Mouse (Mus musculus) heart, embryonic 10.5 days (tissue): ENCODE results near the gene Sfxn1. TPM values are rescaled to one million over a fixed set of nuclear protein-coding genes. Genes with fewer than 3 reads are reported as not detected.

Experiments used
- DNase-seq: peaks from one replicate; pipeline ENCODE4 v3.0.0-alpha.2; 2017; ENCODE audit warnings: low spot score
- H3K27ac ChIP-seq: fragments of 300-500 bp; sonication (generic); 2 replicates; pipeline ENCODE4 v1.5.1; 2016; ENCODE audit warnings: mild to moderate bottlenecking
- H3K27me3 ChIP-seq: fragments of 300-500 bp; sonication (generic); 2 replicates; pipeline ENCODE4 v1.6.1; 2016; ENCODE audit warnings: mild to moderate bottlenecking; ENCODE audit not compliant: poor library complexity, insufficient read depth, severe bottlenecking
- H3K36me3 ChIP-seq: fragments of 300-500 bp; sonication (generic); 2 replicates; pipeline ENCODE4 v1.6.1; 2016; ENCODE audit warnings: mild to moderate bottlenecking, moderate library complexity
- H3K4me1 ChIP-seq: fragments of 300-500 bp; sonication (generic); 2 replicates; pipeline ENCODE4 v1.6.1; 2016; ENCODE audit warnings: mild to moderate bottlenecking
- H3K4me3 ChIP-seq: fragments of 300-500 bp; sonication (generic); 2 replicates; pipeline ENCODE4 v1.5.1; 2016; ENCODE audit warnings: mild to moderate bottlenecking, moderate library complexity
- H3K9me3 ChIP-seq: fragments of 300-500 bp; sonication (generic); 2 replicates; pipeline ENCODE4 v1.6.1; 2016; ENCODE audit warnings: mild to moderate bottlenecking, moderate library complexity
- WGBS: fragments of 180-500 bp; shearing (Covaris S2); methylation state at CpG from one replicate; pipeline ENCODE4 v1.1.7; 2016; 5-methylcytosine and 5-hydroxymethylcytosine counted together
- polyA plus RNA-seq: library from polyadenylated mRNA; unstranded; fragments of >200 nt; fragmentation: Nextera tagmentation; extraction: Ambion mirVana; gene quantifications from 2 replicates; pipeline ENCODE4 v1.2.1, GENCODE M21; 2016

Sfxn1 gene
- polyA plus RNA-seq, 1 experiment from 2014 or later = 59.4 TPM

GRCm38 (mm10) chr13:54066081-54066746 is 5.5 kb upstream of the Sfxn1 start:
- Histone ChIP-seq H3K27ac (no peak overlapping the region), H3K36me3 (no peaks in the 10 kb centered on the region), H3K27me3 (peaks cover 2% of the 10 kb centered on the region; the same call in 1 of the 2 replicates), H3K9me3 (no peaks in the 10 kb centered on the region), H3K4me1 (no peaks in the 10 kb centered on the region), H3K4me3 (no peak overlapping the region)
- 86% methylated on average over 3 of the region's 3 CpGs for WGBS
- DNase-seq = no peak

GRCm38 (mm10) chr13:54067617-54068166 is 4.0 kb upstream of the Sfxn1 start:
- 51% methylated on average over 6 of the region's 6 CpGs for WGBS

GRCm38 (mm10) chr13:54071011-54071410 is 658 bp upstream of the Sfxn1 start:
- Histone ChIP-seq H3K27me3 (no peaks in the 10 kb centered on the region), H3K4me1 (peaks cover 19% of the 10 kb centered on the region), H3K4me3 (no peak overlapping the region), H3K27ac (no peak overlapping the region), H3K36me3 (peaks cover 3% of the 10 kb centered on the region; the same call in 1 of the 2 replicates), H3K9me3 (no peaks in the 10 kb centered on the region)
- 94% methylated on average over 9 of the region's 9 CpGs for WGBS
- DNase-seq = no peak

More at GRCm38 (mm10) chr13:54067617-54068166, 4.0 kb upstream of the Sfxn1 start:
- DNase-seq = no peak
- Histone ChIP-seq H3K4me1 (peaks cover 4% of the 10 kb centered on the region), H3K9me3 (no peaks in the 10 kb centered on the region), H3K36me3 (no peaks in the 10 kb centered on the region), H3K27me3 (peaks cover 2% of the 10 kb centered on the region; the same call in 1 of the 2 replicates), H3K27ac (no peak overlapping the region), H3K4me3 (no peak overlapping the region)

GRCm38 (mm10) chr13:54072526-54073057 is 923 bp downstream of the Sfxn1 start:
- 36% methylated on average over 10 of the region's 10 CpGs for WGBS
- H3K4me3 ChIP-seq = peak overlapping the region; percentile 92
- H3K27ac ChIP-seq = peak overlapping the region; percentile 97
- DNase-seq = no peak
- no peaks in the 10 kb centered on the region for H3K27me3 ChIP-seq
- peaks cover 3% of the 10 kb centered on the region; the same call in 1 of the 2 replicates for H3K36me3 ChIP-seq
- H3K9me3 ChIP-seq = no peaks in the 10 kb centered on the region
- H3K4me1 ChIP-seq = peaks cover 32% of the 10 kb centered on the region

- DNase-seq = no peak
- peak overlapping the region; percentile 97; the same call in 1 of the 2 replicates for H3K27ac ChIP-seq
- peaks cover 37% of the 10 kb centered on the region for H3K4me1 ChIP-seq
- no peaks in the 10 kb centered on the region for H3K27me3 ChIP-seq
- WGBS = 36% methylated on average over 1 of the region's 1 CpGs
- peaks cover 3% of the 10 kb centered on the region; the same call in 1 of the 2 replicates for H3K36me3 ChIP-seq
- peak overlapping the region; percentile 92 for H3K4me3 ChIP-seq
- H3K9me3 ChIP-seq = no peaks in the 10 kb centered on the region
These were observed 1.4 kb downstream of the Sfxn1 start for GRCm38 (mm10) chr13:54073066-54073465.

- WGBS = 82% methylated on average over 2 of the region's 2 CpGs
- no peak for DNase-seq
- Histone ChIP-seq H3K4me3 (peak overlapping the region; percentile 92; the same call in 1 of the 2 replicates), H3K27ac (no peak overlapping the region), H3K4me1 (peaks cover 41% of the 10 kb centered on the region), H3K9me3 (no peaks in the 10 kb centered on the region), H3K36me3 (peaks cover 3% of the 10 kb centered on the region; the same call in 1 of the 2 replicates), H3K27me3 (no peaks in the 10 kb centered on the region)
These were observed 1.8 kb downstream of the Sfxn1 start for GRCm38 (mm10) chr13:54073491-54073890.

- no peak overlapping the region for H3K4me3 ChIP-seq
- H3K27ac ChIP-seq = no peak overlapping the region
- no peak for DNase-seq
- H3K27me3 ChIP-seq = no peaks in the 10 kb centered on the region
- peaks cover 3% of the 10 kb centered on the region; the same call in 1 of the 2 replicates for H3K36me3 ChIP-seq
- H3K4me1 ChIP-seq = peaks cover 57% of the 10 kb centered on the region
- 87% methylated on average over 2 of the region's 2 CpGs for WGBS
- no peaks in the 10 kb centered on the region for H3K9me3 ChIP-seq
These were observed 3.7 kb downstream of the Sfxn1 start for GRCm38 (mm10) chr13:54075416-54075815.

- WGBS = 85% methylated on average over 6 of the region's 6 CpGs
- Histone ChIP-seq H3K9me3 (no peaks in the 10 kb centered on the region), H3K36me3 (peaks cover 3% of the 10 kb centered on the region; the same call in 1 of the 2 replicates), H3K27me3 (no peaks in the 10 kb centered on the region), H3K27ac (no peak overlapping the region), H3K4me3 (no peak overlapping the region), H3K4me1 (peaks cover 57% of the 10 kb centered on the region)
- DNase-seq = peak; percentile 52
These were observed 4.4 kb downstream of the Sfxn1 start for GRCm38 (mm10) chr13:54076051-54076450.

GRCm38 (mm10) chr13:54076762-54077460 is 5.2 kb downstream of the Sfxn1 start:
- Histone ChIP-seq H3K36me3 (peaks cover 3% of the 10 kb centered on the region; the same call in 1 of the 2 replicates), H3K27ac (no peak overlapping the region), H3K4me3 (no peak overlapping the region), H3K4me1 (peaks cover 59% of the 10 kb centered on the region), H3K27me3 (no peaks in the 10 kb centered on the region), H3K9me3 (no peaks in the 10 kb centered on the region)
- DNase-seq = peak; percentile 56
- WGBS = 90% methylated on average over 11 of the region's 11 CpGs

- Histone ChIP-seq H3K4me1 (peaks cover 60% of the 10 kb centered on the region), H3K36me3 (peaks cover 3% of the 10 kb centered on the region; the same call in 1 of the 2 replicates), H3K9me3 (no peaks in the 10 kb centered on the region), H3K27me3 (no peaks in the 10 kb centered on the region), H3K27ac (no peak overlapping the region), H3K4me3 (0 out of 2 replicates have a peak overlapping the region, but pooled peaks have one; percentile 5)
- 67% methylated on average over 11 of the region's 11 CpGs for WGBS
- no peak for DNase-seq
These were observed 6.0 kb downstream of the Sfxn1 start for GRCm38 (mm10) chr13:54077470-54078174.

GRCm38 (mm10) chr13:54079782-54080759 is 8.4 kb downstream of the Sfxn1 start:
- Histone ChIP-seq H3K4me1 (peaks cover 61% of the 10 kb centered on the region), H3K27ac (no peak overlapping the region), H3K27me3 (no peaks in the 10 kb centered on the region), H3K36me3 (peaks cover 2% of the 10 kb centered on the region; the same call in 1 of the 2 replicates), H3K9me3 (no peaks in the 10 kb centered on the region), H3K4me3 (no peak overlapping the region)
- 77% methylated on average over 12 of the region's 12 CpGs for WGBS
- no peak for DNase-seq
